Mouse (Mus musculus): ENCODE measurements around the gene Tmem131. TPM values are rescaled to one million over a fixed set of nuclear protein-coding genes. Genes with fewer than 3 reads are reported as not detected.

Gene Tmem131
- total RNA-seq, 2 experiments from 2014 or later = 40.1 to 42.7 TPM

DNA sequence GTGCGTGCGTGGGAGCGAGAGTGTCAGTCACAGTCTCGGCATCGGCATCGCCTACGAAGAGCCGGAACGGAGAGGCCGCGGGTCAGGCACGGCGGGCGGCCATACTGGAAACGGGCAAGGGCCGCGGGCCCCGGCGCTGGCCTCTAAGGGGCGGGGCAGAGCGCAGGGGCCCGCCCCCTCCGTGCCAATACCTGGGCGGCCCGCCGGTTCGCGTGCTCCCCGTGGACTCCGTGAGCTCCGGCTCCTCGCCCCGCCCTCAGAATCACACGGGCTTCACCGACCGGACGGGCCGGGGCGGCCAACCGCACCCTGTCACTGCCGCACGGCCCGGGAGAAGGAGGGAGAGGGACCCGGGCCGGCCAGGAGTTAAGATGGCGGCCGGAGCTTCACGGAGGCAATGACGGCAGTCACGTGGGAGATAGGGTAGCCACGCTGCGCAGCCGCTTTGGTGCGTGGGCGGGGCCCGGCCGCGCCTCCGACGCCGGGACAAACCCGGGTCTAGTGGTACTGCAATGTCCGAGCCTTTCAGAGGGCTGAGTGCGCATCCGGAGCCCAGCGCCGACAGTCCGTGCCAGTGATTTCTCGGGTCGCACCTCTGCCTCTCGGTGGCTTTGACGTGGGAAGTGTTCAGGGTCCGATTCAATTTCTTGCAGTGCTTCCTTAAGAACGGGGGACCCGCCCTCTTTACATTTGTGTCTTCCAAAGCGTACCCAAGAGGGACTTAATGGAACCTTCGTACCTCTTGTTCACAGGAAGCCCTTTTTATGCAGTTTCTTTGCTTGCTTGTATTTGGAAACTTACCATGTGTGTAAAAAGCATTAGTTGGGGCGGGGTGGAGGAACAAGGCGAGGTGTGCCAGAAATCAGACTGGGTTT, 3.7 kb downstream of the Tmem131 start:
- DNase-seq = peak; percentile 94
- intact Hi-C loops (cut with DNase I) = loop anchor here (2.0 to 5.0 kb wide), 5 partner anchors 19 to 138 kb away; no protein-coding TSS in a partner anchor

DNA sequence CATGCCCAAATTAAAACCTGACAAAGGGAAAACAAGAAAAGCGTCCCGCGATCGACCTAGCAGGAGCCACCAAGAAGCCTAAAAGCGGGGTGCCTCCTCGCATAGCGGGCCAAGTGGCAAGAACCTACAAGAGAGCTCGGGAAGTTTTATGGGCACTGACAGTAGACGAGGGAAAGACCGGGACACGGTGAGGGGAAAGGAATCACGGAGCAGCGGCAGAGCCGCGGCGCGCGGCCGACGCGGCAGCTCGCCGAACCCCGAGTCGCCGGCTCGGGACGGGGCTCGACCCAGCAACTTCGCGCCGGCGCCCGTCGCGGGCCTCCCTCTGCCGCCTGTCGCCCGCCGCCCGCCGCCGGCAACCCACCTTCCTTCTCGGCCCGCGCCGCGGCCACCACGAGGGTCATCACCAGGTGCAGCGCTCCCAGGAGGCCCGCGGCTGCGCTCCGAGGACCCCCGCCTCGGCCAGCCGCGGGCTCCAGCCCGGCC, 4.6 kb downstream of the Tmem131 start:
- DNase-seq = peak; percentile 56 to 58
- intact Hi-C loops (cut with DNase I) = loop anchor here (2.0 to 5.0 kb wide), 4 partner anchors 18 to 117 kb away; no protein-coding TSS in a partner anchor

DNA sequence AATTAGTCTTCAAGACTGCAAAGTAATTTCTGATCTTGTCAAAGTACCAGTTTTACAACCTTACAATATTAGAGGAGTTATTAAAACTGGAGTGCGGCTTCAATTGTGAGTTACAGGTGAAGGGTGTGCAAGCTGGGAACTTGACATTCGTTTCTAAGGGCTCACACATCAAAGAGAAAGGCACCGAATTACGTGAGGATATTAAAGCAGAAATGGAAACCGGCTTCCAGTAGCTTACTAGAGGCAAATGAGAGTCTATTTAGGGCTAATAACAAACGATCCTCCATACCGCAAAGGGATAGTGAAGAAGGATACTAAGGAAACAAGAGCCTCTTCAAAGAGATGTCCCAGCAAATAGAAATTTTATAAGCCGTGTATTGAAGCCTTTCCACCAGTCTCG, 5.1 kb downstream of the Tmem131 start:
- DNase-seq = no peak
- intact Hi-C loops (cut with DNase I) = loop anchor here (2.0 to 5.0 kb wide), 4 partner anchors 18 to 116 kb away; no protein-coding TSS in a partner anchor

DNA sequence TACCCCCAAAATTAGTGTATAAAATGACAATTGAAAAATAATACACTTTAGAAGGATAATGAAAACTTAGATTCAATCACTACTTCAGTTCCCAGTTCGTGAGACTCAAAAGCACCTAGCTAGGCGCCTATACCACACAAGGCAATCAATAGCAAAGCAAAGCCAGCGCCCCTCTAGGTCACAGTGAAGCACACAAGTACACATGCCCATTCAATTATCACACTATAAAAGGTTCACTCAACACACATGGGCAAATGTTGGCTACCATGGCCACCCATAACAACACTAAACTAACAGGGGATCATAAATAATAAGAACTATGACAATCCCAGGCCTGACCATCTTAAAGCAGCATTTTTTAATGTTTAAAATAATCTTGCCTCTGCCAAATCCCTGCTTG, 5.8 kb downstream of the Tmem131 start:
- intact Hi-C loops (cut with DNase I) = loop anchor here (2.0 to 5.0 kb wide), 4 partner anchors 17 to 115 kb away; no protein-coding TSS in a partner anchor
- DNase-seq = no peak

DNA sequence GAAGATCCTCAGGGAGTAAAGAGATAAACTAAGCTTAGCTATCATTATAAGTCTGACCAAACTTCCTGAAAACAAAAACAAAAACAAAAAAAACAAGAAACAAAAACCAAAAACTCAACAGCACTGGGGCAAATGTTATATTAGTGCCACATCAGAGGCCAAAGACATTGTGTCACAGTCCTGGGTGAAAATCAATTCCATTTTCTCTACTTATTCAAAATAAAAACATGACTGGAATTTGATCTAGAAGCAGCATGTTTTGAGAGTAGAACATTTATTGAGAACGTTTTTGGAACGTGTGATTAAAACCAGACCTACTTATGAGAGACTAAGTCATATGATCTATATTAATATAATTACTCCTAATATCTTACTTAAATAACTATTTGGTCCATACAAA, 6.5 kb downstream of the Tmem131 start:
- DNase-seq = no peak
- intact Hi-C loops (cut with DNase I) = loop anchor here (5.0 kb wide), 3 partner anchors 50 to 115 kb away; no protein-coding TSS in a partner anchor

DNA sequence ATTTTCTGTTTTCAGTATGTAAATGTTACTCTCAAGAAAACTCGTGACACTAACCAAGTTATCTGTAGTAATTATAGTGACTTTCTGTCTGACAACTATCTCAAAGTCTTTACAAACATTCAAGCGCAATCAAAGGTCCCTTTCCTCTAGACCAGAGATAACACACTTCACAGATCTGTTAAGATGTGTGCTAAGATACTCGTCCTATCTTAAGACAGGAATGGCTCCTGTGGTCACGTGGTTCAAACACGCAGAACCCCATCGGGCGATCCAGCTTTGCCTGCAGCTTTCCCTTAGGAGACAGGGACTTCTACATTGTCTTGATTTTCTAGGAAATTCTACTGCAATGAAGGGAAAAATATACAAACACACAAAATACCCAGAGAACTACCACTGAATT, 6.9 kb downstream of the Tmem131 start:
- intact Hi-C loops (cut with DNase I) = loop anchor here (5.0 kb wide), 3 partner anchors 49 to 114 kb away; no protein-coding TSS in a partner anchor
- DNase-seq = no peak

DNA sequence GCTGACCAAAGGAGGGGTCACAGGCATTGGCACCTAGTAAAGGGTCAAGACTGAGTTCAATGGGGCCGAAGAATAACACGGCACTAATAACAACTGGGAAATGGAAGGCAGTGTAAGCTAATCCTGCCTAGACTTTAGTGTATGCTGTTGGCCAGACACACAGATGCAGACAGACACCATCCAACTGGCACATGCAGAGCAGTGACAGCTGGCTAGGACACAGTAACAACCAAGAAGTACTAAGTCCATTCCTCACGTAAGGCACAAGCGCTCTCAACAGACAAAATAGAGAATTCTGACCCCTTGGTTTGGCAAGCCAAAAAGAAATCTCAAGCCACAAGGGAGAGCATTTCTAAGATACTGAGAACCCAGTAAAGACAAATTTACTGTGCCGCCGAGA, 8.7 kb downstream of the Tmem131 start:
- intact Hi-C loops (cut with DNase I) = loop anchor here (5.0 kb wide), 4 partner anchors 47 to 112 kb away; no protein-coding TSS in a partner anchor
- no peak for DNase-seq

DNA sequence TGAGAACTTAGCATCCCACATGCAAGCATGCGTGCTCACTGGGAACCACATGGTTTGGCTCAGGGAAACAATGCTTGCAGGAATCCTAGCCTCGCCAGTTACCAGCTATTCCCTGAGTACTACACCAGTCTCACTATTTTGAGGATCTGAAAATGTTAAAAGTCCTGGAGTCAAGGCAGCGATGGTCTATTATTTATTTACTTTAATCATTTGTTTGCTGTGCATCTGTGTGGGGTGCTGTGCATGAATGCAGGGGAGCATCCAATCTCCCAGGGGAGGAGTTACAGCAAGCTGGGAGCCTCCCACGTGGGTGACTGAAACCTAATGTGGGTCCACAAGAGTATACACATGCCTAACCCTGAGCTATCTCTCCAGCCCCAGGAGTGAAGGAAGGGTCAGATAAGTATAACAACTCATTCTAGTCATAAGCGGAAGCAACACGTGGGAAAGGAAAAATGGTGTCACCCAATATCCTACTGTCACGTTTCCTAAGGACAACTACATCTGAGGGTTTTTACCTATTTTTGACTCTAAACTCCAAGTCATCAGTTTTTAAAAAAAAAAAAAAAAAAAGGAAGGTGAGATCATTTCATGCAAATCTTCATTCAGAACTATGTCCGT, 9.4 kb downstream of the Tmem131 start:
- intact Hi-C loops (cut with DNase I) = loop anchor here (5.0 kb wide), 1 partner anchor 92 kb away; no protein-coding TSS in a partner anchor
- DNase-seq = no peak

DNA sequence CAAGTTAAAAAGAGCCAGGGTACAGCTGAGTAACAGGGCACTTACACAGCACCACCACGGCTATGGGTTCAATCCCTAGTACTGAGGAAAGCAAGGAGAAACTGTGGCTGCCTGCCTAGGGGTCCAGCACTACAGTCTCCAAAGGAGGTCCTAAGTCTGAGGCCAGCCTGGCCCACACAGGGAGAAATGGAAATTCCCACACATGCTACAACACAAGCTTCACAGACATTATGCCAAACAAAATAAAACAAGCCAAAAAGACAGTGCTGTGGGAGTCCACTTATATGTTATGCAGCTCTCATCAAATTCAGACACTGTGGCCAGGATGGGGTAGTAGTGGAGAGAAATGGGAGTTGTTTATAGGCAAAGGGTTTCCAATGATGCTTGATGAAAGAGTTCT, 11.2 kb downstream of the Tmem131 start:
- DNase-seq = no peak
- intact Hi-C loops (cut with DNase I) = loop anchor here (5.0 kb wide), 1 partner anchor 90 kb away; no protein-coding TSS in a partner anchor

DNA sequence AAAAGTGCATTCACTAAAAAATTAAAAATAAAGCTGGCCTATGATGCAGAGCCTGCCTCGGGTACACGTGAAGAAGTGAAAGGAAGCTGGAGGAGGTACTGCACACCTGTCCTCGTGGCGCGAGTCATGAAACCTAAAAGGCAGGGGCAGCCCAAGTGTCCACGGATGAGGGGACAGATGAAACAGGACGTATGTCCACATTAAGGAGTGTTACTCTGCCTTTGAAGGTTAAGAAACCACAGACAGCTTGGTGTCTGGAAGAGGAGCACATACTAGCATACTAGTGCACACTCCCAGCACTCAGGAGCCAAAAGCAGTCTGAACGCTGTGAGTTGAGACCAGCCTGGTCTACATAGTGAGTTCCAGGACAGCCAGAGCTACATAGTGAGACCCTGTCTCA, 12.6 kb downstream of the Tmem131 start:
- DNase-seq = no peak
- intact Hi-C loops (cut with DNase I) = loop anchor here (5.0 kb wide), 1 partner anchor 89 kb away; no protein-coding TSS in a partner anchor

DNA sequence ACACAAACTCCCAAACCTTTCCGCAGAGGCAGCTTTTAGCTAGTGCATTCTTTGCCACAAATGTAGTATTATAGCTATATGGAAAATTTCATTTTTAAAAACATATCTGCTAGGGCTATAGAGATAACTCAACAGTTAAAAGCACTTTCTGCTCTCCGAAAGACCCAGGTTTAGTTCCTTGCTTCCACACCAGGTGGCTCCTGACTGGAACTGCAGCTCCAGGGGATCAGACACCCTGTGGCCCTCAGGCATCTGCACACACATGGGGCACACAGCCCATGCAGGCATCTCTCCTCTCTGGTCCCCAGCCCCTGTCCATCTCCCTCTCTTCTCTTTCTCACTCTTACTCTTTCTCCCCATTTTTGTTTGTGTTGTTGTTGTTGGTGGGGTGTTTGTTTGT, 13.5 kb downstream of the Tmem131 start:
- no peak for DNase-seq
- intact Hi-C loops (cut with DNase I) = loop anchor here (5.0 kb wide), 1 partner anchor 88 kb away; no protein-coding TSS in a partner anchor

DNA sequence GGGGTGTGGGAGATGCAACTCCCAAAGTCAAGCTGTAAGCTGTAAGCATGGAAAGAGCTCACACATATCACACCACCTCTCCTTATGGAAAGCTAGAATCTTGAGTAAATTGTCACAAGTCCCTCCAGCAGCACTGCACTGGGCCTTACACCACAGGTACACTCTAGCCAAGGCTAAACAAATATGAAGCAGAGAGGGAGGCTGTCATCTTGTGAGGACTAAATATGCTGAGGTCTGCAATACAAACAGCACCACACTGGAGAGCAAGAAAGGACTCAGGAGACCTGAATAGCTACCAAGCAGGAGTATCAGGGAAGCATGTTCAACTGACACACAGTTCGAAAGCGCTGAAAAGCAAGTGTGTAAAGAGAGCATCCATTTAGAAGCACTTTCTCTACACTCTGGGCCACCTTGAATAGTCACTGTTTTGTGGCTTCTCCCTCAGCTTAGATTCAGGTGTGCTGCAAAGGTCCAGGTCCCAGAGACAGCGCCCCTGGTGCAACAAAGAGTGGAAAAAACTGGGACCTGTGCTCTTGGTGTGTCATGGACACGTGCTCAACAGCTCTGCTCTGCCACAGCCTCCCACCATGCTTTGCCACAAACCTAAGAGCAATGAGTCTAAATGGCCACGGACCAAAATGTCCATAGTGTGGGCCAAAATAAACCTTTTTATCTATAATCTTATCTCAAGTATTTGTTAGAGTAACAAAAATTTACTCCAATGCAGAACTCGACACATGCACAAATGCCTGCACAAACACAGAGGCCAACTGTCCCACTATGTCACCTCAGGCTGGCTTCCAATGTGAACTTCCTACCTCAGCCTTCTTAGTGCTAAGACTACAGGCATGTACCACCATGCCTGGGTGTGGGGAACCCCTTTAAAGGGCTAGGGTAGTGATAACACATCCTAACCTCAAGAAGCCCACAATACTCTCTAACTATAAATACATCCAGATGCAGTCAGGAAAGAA, 14.8 kb downstream of the Tmem131 start:
- intact Hi-C loops (cut with DNase I) = no loop called here
- DNase-seq = no peak

DNA sequence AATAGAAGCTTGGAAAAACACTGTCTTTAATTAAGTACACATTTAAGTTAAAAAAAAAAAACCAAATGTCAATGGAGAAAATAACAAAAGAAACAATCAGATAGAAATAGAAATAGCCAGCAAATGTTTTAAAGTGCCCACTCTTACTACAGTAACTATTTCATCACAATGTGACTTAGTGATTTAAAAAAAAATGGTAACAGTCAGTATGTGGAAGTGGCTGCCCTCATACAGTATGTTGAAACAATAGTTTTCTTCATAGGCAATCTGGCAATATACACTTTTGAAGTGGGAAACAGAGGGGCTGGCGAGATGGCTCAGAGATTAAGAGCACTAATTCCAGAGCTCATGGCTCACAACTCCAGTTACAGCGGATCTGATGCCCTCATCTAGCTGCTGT, 15.9 kb downstream of the Tmem131 start:
- intact Hi-C loops (cut with DNase I) = no loop called here

DNA sequence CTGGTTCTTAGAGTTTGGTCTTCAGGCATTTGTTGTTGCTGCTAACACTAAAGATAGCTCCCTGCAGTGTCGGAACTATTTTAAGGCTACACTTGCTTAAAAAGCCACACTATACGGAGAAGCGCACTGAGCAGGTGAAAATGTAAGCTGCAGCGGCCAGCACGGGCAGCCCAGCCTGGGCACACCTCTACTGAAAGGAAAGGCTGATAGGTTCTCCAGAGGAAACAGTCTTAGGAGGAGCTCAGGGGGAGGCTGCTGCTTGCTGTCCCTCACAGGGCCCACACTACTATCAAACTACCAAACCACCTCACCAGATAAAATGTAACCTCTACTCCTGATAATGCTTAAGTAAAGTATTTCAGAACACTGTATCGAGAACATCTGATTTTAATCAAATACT, 16.7 kb downstream of the Tmem131 start:
- no peak for DNase-seq
- intact Hi-C loops (cut with DNase I) = no loop called here

More for the DNA sequence above, 15.9 kb downstream of the Tmem131 start:
- no peak for DNase-seq

DNA sequence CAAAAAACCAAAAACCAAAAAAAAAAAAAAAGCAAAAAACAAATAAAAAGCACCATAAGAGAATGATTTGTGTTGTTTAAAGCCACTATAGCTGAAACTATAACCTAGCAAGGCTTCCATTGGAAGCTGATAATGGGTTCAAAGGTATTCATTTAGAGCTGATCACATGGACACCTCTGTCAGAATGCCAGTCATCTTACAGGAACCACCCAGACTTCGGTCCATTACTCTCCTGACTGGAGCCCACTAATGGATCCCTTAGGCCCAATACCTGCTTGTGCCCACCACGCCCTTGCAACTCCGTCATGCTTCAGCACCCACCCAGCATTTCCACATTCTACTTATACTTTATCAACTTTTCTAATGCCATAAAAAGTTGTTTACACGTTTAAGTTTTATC, 17.2 kb downstream of the Tmem131 start:
- intact Hi-C loops (cut with DNase I) = no loop called here
- DNase-seq = no peak

DNA sequence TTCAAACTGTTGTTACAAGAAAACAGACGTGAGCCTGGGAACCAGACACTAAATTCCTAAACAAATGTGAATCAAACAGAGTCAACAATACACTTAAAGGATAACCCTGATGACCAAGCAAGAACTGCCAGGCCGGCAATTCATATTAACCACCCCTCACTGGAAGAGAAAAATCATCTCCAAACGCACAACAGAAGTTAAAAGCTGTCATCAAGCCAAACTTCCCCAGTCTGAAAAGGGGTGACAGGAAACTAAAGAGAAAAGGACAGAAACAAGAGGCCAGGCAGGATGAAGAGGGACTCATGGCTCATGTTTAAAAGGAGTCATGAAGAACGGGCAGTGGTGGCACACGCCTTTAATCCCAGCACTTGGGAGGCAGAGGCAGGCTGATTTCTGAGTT, 17.7 kb downstream of the Tmem131 start:
- intact Hi-C loops (cut with DNase I) = no loop called here
- no peak for DNase-seq

DNA sequence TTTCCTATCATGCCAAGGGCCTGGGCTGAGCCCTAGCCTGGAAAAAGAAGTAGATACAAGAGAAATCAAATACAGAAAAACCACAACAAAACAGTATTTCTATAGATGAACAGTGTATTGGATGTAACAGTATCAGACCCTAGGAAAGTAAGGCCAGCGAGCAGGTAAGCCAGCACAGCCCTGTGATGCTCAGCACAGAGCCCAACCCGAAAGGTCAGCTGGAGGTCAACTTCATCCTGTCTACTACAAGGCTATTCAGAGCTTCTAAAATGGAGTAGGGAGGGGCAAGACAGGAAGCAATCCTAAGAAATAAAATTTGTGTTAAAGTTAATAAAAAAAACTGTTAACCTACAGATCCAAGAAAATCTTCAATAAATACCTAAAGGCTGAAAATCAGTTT, 18.6 kb downstream of the Tmem131 start:
- intact Hi-C loops (cut with DNase I) = loop anchor here (5.0 kb wide), 1 partner anchor 103 kb away; no protein-coding TSS in a partner anchor
- DNase-seq = no peak

DNA sequence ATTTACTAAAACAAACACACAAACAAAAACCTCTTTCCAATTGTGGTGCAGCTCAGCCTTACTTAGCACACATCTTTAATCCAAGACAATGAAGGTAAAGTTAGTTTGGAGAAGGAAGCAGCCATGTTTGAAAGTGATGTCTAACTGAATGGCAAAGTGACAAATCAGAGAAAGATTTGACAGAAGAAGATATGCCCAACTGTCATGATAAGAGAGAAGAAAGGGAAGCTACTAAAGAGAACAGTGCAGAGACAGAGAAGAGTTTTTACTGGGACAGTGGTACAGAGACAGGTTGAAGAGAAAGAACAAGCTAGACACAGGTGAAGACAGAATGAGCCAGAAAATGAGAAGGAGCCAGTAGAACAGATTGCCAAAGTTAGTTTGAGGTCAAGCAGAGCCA, 19.6 kb downstream of the Tmem131 start:
- DNase-seq = no peak
- intact Hi-C loops (cut with DNase I) = loop anchor here (5.0 kb wide), 1 partner anchor 102 kb away; no protein-coding TSS in a partner anchor

DNA sequence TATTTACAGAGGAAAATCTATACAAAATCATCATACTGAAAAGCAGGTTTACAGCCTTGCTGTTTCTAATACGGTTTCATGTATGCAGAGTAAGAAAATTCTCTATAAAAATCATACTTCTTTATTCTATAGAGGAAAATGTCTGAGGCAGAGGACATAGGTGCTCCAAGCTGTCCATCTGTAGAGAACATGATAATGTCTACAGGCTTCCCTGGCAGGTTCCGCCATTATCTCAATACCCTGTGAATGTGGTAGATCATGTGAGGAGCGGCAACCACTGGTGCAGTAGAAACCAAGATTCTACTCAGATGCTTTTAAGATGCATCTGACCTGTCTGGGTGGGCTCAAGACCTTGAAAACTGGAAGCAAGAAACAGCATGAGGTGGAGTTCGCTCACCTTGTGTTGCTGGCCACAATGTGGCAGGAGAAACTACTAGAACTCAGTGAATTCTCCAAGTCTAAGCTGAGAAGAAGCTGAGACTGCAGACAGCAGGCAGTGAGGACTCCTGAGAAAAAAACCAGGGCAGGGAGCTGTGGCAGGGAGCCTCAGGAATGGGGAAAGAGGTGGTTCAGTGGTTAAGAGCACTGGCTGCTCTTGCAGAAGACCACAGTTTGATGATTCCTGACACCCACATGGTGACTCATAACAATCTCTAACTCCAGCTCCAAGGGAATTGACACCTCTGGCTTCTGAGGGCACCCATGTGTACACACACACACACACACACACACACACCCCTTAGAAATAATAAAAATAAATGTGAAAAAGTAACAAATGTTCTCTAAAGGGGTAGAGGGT, 20.6 kb downstream of the Tmem131 start:
- intact Hi-C loops (cut with DNase I) = loop anchor here (5.0 kb wide), 1 partner anchor 101 kb away; no protein-coding TSS in a partner anchor
- DNase-seq = no peak

All from heart, postnatal 14 days (tissue).